Mouse (Mus musculus) ovary, postnatal 14 days (tissue): ENCODE results near the gene Adad2.

Experiments
- DNase-seq: peaks from one replicate; pipeline ENCODE4 v3.0.0; 2022; ENCODE audit warnings: low spot score

Adad2 gene

DNA sequence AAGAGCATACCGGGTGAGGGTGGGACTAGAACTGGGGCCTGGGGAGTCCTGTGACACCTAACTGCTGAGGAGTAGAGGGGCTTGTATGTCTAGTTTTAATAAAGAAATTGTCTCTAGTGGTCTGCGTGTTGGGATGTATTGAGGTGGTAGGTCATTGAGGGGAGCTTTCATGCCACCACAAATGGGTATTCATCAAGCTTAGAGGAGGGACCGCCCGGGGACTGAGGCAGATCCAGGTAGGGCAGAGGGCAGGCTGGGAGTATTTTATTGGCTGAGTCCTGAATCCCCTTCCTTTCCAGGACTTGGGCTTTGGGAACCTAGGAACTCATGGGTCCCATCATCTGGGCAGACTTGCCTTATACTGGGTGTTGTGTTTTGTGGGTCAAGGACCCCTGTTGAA lies 4.3 kb downstream of the Adad2 start:
- DNase-seq = no peak

DNA sequence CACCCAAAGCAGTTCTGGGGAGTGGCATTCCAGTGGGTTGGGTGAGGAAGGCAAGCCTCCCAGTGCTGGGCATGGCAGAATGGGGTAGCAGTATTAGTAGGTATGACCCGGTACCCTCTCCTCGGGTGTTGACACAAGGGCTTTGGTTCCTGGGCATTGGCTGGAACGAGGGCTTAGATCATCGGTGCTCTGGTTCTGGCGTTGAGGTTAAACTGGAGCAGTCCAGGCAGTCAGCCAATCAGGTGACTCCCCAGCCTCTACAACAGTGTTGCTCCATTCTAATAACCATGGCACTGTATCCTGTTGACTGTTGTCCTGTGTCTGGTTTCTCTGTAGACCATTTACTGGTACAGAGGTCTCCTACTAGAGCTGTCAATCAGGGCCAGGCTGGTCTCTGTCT lies 5.0 kb downstream of the Adad2 start:
- no peak for DNase-seq

DNA sequence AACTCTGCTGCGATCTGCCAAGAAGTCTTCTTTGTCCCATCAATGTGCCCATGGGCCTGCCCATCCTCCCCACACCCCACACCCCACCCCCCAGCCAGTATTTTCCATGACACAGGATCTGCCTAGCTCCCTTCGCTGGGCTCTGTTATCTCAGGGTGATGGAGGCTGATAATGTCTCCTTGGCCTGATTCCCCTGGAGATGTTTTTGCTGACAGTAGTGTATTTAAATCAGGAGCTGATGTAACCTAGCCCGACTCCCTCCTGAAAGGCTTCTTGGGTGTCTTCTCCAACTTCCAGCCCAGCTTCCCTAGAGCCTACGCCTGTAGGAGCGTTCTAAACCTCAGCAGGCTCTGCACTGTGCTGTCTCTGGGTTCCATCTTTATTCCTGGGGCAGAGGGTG lies 6.3 kb downstream of the Adad2 start:
- DNase-seq = no peak

DNA sequence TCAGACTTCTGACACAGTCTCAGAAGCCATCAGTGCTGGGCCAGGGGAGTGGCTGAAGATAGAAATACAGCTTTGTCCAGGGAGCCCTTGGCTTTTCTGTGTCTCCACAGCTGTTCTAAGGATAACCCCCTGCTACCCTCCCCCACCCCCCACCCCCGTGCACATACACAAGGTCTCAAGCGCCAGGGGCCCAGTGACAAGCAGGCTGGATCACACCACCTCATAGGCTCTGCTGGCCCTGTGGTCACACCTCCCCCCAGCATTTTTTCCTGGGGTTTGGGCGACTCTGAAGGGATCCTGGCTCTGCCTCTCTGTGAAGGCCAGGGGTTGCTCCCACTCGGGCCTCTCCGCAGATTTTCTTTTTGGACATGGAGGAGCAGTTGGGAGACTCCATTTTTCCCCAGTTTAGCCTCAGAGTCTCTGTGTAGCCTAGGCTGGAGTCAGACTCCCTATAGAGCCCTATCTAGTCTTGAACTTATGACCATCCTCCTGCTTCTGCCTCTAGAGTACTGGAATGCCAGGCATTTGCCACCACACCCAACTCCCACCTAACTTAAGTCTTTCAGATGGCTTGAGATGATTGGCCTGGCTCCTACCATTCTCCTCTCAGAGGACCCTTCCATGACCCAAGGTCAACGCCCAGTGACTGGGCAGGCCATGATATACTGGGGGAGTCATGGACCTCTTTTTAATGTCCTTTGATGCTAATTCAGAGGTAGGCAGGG lies 7.7 kb downstream of the Adad2 start:
- no peak for DNase-seq

DNA sequence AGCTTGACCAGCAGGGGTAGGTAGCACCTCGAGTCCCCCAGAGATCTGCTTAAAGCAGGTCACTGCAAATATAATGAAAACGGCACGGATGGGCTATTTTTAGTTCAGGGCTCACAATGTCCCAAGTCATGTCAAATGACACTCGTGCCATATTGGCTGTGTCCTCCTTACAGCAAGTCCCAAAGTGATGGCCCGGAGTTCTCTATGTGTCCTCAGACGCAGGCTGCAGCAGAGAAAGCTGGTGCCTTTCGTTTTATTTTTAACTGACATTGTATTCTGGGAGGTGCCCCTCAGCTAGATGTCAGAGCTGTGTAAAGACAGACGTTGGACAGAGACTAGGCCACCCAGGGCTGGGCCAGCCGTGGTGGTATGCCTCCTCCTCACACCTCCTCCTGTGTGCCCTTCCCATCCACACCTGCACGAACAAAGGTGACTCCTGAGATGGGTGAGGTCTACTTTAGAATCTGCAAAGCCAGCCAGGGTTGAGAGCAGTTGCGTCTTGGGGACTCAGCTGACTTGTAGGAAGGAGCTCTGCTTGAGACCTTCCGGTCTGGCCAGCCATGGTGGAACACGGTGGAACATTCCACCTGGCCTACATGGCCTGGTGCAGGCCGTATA lies 8.4 kb downstream of the Adad2 start:
- no peak for DNase-seq

DNA sequence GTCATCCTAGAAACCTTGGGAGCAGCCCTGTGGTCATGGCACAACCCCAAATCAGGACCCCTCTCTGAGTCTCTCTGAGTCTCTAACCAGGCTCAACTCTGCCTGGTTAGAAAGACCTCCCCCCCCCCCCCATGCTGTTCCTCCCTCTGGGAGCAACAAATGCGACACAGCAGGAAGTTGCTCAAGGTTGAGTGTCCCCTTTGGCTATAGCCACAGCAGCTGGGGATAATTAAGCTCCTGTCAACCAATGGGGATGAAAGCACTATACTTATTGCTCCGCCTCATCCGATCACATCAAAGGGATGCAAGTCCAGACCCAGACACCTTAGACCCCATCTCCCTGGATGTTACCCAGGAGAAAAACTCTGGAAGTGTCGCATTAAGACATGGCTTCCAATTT lies 10.0 kb downstream of the Adad2 start:
- DNase-seq = no peak

DNA sequence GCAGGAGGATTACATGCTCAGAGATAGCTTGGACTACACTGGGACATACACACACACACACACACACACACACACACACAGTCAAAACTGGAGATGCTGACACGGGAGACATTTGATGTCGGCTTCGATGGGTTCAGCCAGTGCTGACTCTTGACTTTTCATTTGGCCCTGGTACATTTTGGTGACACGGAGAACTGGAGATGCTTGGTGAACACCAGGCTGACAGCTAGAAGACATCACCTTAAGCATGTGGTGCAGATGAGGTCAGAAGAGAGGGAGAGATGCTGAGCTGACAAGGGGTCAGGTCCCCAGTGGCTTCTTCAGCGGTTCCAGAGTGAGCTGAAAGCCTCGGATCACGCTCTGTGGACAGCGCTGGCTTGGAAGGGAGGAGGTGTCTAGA lies 10.5 kb downstream of the Adad2 start:
- no peak for DNase-seq

DNA sequence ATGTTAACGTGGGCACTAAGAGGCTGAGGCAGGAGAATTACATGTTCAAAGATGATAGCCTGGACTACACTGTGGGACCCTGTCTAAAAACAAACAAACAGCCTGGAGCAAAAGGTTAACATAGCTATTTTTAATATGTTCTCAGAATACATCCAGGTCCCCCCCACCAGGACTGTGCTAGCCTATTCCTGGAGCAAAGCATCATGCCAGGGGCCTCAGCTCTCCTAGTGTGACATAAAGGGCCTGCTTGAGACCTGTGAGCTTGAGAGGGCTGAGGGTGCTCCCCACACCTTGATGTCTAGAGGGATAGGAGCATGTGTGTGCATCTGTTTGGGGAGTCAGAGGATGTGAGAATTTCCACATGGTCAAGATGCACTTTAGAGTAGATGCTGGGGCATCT lies 11.2 kb downstream of the Adad2 start:
- DNase-seq = no peak

DNA sequence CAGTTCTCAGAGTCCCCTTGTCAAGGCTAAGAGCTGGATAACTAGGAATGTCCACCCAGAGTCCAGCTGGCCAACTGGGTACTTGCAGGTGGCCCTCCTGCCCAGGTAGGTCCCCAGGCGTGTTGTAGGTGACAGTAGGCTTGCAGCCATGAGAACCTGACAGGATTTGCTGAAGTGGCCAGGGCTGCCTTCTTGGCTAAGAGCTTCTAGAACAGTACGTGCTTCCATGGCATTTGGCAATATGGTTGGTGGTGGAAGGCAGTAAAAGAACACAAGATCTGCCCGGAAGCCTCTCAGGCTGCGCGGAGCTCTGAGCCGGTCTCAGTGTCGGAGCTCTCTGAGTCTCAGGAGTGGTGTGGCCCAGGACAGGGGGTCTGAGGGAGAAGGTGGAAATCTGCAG lies 12.4 kb downstream of the Adad2 start:
- DNase-seq = no peak

DNA sequence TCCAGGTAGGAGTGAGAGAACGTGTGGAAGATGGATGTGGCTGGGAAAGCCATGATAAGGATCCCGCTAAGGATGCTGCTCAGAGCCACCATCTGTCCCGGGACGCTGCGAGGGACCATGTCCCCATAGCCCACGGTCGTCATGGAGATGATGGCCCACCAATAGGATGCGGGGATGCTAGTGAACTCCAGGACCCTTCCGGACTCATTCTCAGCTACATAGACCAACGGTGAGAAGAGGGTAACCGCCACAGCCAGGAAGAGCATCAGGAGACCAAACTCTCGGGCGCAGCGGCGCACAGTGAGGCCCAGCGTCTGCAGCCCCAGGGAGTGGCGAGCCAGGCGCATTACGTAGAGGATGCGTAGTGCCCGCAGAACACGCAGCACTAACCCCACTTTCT lies 13.2 kb downstream of the Adad2 start:
- DNase-seq = no peak

DNA sequence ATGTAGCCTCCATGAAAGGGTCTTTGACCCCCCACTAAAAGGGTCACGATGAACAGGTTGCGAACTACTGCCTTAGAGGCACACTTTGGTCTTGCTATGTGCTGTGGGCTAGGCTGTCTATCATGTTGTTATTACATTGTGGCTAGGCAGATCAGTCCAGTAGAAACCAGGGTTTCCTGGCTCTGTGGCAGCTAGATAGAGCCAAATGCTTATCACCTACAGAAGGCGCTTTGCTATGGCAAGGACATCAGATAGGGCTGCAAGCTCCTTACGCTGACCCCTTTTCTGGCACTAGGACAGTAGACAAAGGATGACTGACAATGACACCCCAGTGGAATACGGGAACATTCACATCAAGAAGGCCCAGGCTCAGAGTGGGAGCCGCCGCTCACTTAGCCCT lies 14.7 kb downstream of the Adad2 start:
- no peak for DNase-seq

DNA sequence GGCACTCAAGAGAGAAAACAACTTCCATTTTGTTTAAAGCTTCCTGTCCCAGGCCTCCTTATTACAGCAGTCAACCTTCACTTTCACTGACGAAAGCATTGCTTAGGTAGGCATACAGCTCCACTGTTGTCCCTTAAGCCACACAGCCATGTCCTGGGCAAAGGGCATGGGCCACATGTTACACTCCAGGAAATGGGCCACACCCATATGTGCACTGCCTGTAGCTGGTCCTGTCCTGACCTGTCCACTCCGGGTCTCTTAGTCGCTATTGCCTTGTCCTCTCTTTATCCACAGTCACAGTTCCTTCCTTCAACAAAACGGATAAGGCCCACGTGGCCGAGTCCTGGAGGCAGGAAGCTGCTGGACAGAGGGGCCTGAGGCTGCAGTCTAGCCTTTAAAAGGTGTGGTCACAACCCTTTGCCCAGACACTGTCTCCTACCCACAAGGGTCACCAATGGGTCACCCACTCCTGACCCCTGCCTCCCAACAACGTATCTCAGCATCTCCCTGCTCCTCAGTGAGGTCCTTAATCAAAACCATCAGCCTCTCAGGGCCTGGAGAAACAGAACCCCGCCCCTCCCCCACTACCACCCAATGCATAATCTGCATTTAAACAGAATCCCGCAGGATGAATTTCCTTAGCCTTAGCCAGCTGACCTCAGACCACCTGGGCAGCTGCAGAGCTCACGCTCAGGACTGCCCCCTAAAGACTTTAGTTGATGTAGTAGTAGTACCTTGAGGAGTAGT lies 15.2 kb downstream of the Adad2 start:
- DNase-seq = no peak

DNA sequence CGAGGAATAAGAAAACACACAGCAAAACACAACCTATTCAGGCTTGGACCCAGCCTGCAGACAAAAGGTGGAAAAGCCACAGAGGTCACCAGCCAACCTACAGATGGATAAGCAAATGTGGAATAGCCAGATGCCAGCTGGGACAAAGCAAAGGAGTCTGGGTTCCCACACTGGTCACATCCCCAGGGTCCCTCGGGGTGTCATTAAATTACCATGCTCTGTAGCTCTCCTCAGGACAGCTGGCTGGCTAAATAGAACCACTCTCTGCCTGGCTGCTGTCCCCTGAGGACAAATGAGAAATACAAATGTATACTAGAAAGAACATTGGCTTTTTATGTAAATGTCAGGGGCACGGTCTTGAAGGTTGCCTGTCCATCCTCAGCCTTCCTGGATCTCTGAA lies 18.3 kb downstream of the Adad2 start:
- no peak for DNase-seq

DNA sequence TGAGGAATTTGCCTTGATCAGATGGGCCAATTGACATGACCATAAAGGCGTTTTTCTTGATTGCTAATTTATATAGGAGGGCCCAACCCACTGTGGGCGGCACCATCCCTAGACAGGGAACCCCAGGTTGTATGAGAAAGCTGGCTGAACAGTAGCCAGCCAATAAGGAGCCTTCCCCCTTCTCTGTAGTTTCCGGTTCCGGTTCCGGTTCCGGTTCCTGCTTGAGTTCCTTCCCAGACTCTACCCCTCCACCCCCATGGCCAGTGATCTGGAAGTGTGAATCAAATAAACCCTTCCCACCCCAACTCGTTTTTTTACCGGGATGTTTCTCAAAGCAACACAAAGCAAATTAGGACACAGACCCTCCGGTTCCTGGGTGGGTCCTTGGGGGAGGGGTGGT lies 19.7 kb downstream of the Adad2 start:
- no peak for DNase-seq

DNA sequence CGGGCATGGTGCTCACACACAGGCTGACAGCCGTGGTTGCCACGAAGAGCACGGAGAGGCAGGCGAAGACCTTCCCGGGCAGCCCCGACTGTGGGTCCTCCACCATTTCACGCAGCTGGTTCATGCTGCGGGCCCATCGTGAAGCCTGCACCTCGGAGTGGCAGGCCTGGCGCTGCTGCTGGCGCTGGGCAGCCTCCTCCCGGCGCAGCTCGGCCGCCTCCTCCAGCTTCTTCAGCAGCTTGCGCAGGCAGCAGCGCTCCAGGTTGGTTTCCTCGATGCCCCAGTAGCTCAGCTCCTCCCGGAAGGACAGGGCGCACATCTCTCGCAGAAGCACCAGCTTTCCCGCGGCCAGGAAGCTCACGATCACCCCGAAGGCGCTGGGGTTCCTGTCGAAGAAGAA lies 20.4 kb downstream of the Adad2 start:
- no peak for DNase-seq

DNA sequence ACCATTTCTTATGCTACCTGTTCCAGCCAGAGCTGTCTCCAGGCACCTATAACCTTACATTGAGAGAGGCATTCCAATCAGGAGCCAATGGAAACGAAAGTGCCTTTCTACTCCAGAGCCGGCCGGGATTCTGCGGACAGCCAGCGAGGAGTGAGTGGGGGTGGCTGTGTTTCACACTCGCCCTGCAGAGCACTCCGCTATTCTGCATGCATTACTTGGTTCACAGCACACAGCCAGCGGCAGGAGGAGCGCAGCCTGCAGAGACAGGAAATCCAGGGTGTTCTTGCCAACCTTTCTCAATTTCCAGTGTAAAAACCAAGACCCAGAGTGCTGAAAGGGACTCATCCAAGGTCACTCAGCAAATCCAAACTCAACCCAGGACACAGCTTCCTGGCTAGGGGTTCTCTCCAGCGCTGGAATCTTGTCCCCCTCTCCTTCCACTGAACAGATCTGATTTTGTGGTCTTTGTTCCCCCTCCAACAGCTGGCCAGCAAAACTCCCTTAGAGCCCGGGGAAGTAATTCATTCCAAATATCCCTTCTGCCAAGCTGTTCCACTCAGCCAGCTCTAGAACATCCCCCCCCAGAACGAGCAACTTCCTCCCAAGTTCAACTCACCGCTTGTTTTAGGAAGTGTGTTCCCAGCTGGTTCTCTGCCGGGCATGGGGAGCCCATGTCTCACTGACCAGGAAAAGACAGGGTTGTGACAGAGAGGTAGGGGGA lies 22.2 kb downstream of the Adad2 start:
- DNase-seq = no peak

DNA sequence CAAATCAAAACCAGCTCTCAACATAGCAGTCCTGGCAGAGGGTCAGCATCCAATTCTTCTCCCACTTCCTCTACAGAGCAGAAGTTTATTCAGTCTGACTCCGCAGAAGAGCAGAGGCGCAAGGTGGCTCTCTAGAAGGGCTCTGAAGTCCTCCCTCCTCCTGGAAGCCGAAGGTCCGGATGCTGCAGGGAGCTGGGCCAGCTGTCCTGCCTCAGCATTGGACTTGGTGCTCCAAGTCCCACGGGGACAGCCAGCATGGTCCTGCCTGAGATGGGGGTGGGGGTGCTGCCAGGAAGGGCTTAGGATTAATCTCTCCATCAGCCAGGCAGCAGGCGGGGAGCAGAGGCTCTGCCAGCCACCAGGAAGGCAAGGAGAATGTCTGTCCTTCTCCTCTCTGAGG lies 22.8 kb downstream of the Adad2 start, which contains the start of gene Kcng4:
Kcng4 (minus strand) TSS at position 303 of the 400 bp plus-strand sequence.
- no peak for DNase-seq

DNA sequence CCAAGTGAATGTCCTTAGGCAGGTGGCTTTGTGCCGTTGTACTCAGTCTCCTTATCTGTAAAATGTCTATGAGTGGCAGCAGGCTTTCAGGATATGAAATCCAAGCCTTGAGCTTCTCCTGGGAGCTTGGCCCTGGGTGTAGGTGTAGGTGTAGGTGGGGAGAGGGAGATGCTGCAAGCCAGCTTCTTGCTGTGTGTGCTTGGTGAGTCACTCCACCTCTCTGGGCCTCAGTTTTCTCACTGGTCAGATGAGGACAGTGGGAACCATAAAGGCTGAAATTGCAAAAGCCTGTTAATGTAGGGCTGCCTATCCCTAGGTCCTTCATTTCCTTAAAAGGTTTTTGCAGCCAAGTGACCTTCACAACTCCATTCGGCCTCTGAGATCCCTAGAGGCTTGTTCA lies 23.4 kb downstream of the Adad2 start:
- DNase-seq = no peak

DNA sequence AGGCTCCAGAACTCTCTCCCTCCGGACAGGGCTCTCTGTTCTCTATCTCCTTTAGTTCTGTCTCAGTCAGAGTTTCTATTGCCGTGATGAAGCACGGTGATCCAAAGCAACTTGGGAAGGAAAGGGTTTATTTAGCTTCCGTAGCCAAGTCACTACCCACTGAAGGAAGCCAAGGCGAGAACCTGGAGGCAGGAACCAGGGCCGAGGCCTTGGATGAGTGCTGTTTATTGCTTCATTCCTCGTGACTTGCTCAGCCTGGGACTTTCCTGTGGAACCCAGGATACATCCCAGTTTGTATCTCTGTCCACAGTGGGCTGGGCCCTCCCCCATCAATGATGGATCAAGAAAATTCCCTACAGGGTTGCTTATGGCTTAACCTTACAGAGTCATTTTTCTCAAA lies 24.2 kb downstream of the Adad2 start:
- DNase-seq = no peak

DNA sequence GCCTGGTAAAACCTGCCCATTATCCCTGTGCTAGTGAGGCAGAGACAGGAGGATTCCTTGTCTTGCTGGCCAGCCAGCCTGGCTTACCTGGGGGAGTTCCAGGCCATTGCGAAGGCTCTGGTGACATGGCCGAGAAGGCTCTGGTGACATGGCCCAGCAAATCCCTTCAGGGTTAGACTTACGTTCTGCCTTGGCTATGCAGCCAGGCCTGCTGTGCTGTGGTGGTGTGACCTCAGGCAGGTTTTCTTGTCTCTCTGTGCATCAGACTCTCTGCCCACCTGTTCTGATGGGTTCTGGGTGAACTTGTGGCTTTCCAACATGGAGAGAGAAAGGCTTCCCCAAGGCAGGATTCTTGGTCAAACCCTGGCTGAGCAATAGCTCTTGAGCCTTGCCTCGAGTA lies 24.8 kb downstream of the Adad2 start:
- DNase-seq = no peak

DNA sequence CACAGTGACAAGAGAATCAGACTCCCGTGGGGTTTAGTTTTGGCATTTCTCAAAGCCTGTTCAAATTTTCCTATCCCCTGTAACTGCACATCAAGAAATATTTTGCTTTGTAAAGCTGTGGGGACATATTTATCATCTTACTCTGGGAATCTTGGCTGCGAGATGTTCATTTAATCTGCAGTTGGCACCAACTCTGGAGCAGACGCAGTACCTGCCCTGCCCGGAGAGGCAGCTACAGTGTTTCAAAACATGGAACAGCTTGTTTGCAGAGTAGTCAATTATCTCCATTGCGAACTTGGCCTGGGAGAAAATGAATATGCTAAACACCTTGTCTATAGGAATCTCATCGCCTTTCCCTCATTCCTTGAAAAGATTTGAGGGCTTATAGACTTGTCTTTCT lies 25.7 kb downstream of the Adad2 start:
- no peak for DNase-seq

DNA sequence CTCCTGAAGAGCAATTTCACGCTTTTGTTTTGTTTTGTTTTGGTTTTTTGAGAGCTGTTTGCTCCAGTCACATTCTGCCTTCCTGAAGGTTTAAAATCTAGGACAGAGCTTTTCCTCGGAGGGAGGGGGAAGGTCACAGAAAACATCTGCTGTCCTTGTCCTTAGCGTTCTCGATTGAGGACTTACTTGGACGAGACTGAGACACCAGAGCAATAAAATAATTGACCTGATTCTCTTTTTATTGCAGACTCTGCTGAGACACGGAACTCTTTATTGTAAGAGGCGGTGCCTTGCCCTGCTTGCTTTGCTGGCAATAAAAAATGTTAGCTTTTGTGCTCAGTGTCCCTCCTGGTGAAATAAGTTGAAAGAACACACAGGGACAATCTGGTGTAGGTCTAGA lies 27.3 kb downstream of the Adad2 start:
- no peak for DNase-seq

DNA sequence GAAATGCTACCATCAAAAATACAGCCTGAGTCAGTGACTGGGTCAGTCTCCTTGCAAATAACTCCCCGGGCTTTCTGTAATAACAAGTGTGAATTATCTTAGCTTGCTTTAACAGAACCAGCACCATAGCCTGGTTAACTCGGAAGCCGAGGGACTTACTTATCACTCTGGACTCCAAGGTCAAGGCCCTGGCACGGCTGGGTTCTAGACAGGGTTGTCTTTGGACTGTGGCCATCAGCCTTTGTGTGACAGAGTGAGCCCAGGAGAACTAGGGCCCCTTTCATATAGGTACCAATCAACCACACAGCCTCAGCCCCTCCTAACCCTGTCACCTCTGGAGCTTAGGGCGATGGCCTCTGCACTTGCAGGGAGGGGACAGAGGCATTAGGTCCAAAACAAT lies 28.5 kb downstream of the Adad2 start:
- no peak for DNase-seq
